Mouse (Mus musculus) hindlimb bud, embryonic 11.5 days (tissue): Measurements from ENCODE around the gene Grm8.
"Not testable (repeated sequence)": the region's sequence is repeated elsewhere in the genome, so short reads cannot be mapped to it uniquely, and the experiment has no call there.

ENCODE experiments used
- DNase-seq: peaks from one replicate; pipeline ENCODE4 v3.0.0-alpha.2; 2012; ENCODE audit warnings: low read depth, low spot score; ENCODE audit errors: extremely low spot score

The Grm8 gene

DNA sequence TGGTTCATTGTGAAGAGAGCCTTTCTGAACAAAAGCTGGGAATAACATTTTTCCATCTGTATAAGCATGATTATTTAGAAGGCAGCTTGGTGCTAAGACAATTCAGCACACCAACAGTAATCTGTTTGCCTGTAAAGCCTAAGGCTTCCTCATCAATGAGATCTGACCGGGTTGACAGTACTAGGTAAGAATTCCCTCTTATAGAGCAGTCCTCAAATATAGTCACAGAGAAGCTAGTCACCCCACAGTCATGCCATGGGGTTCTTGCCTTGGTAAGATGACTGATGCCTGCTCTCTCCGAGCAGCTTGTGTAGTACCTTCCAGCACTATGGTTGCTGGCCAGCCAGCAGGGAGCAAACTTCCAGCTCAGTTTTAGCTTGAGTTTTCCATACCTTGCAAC, 246.6 kb downstream of the Grm8 start:
- DNase-seq, result no peak

DNA sequence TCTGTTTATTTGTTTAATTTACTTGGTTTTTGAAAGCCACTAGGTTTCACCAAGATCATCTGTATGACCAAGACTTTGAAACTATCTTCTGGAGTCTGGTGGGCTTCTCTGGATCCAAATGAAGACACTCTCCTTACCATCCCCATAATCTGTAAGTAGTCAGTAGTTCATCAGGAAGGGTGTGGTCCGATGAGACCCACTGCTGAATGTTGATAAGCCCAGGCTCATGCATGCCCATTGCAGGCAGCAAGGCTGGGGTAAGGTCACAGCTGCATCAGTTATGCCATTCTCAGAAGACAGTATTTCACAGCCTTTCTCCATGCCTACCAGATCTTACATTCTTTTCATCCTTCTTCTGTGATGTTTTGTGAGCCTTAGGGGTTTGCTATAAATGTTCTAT, 247.1 kb downstream of the Grm8 start:
- DNase-seq, result no peak

DNA sequence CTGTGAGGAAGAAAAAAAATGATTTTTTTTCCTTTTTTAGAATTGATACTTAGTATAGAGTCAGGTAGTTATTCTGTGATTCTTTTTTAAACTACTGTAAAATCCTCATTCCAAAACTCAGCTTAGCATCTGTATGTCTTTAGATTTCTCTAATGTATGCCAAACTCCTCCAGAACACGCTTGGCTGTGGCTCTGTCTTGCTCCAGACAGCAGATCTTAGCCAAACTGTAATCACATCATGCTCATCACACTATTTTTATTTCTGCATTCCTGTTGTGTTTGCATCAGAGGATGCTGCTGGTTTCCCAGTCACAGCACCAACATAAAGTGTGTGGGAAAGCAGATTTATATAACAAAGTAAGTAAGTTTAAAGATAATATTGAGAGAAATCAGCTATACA, 249.2 kb downstream of the Grm8 start:
- no peak for DNase-seq

DNA sequence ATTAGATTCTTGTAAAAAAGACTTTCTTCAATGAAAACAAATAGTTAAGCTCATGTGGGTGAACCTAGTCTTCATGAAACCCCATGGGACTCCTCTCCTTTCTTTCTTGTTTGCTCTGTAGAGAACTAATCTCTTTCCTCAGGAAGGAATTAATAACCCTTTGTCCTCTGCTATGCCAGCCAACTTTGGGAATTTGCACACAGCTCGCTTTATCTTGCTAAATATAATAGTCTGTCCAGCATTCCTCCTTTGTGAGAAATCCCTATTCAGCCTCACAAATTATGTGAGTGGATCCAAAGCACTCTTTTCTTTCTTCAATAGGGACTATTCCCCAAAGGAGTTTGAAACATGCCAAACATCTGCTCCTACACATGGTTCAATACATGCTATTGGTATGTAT, 285.3 kb downstream of the Grm8 start:
- no peak for DNase-seq

DNA sequence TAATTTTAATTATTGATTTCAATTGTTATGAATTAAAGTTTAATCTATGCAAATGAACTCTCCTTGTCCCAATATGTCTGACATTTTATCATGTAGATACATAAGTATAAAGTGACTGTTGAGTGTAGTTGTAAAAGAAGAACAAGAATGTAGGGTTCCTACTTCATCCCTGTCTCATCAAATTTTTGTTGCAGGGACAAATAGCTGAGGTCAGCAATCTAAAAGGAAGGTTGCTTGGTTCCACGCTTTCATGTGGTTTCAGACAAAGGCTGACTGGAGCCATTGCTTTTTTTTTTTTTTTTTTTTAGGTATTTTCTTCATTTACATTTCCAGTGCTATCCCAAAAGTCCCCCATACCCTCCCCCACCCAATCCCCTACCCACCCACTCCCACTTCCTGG, 298.8 kb downstream of the Grm8 start:
- DNase-seq, result no peak

DNA sequence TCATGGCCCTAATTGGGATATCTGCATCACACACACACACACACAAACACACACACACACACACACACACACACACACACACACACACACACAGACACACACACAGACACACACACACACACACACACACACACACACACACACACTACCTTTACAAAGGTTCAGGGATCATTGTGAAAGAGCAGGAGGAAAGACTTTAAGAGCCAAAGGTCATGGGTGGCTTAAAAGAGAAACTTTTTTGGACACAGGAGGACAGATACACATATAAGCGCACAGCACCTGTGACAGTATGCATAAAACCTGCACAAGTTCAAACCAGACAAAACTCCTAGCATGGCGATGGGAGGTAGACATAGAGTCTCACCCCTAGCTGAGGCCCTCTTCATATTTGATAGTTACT, 315.2 kb downstream of the Grm8 start:
- not testable (repeated sequence) for DNase-seq

DNA sequence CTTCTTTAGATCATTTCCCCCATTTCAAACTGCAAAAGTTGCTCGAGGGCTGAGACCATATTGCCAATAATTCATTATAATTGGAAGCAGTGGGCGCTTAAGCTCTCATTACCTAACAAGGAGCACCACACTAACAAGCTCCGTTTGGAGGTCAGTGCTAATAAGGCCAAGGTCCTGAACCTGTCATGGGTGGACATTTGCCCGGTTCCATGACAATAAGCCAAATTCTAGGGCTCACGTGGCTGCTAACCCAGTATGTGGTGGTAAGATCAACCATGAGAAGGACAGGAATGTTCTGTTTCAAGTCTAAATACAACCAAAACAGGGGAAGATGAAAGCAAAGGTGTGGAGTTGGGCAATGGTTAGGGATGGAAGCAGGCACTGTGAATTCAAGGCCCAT, 322.2 kb downstream of the Grm8 start:
- peak; percentile 53 for DNase-seq

DNA sequence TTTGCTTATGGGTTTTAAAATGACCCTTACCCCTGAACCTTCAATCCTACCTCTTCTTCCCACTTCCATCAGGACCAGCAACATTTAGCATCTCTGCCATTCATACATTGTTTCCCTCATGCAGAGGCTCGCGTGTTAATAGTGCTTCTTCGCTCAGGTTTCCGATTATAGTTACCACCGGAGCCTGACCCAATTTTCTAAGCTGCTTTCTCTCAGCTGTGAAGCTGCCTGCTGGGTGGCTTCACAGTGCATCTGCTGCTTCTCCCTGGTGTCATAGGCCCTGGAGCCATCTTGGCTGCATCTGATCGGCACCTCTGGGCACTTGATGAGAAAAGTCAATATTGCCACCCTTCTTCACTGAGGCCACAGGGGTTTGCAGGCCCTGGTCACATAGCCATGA, 325.0 kb downstream of the Grm8 start:
- no peak for DNase-seq

DNA sequence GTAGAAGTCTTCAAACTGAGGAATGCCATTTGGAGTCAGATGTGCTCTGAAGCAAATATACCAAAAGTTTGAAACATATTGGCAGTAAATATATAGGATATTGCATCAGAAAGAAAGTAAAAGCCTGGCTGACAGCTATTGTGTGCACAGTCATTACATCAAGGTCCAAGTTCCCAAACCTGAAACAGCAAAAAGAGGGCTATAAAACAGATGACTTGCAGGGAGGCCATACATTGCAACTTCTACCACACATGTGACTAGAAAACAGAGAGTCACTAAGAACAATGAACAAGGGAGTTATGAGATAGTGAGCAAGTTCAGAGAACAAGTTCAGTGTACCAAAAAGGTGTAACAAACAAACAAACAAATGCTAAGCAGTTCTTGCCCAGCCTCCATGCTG, 328.2 kb downstream of the Grm8 start:
- no peak for DNase-seq

DNA sequence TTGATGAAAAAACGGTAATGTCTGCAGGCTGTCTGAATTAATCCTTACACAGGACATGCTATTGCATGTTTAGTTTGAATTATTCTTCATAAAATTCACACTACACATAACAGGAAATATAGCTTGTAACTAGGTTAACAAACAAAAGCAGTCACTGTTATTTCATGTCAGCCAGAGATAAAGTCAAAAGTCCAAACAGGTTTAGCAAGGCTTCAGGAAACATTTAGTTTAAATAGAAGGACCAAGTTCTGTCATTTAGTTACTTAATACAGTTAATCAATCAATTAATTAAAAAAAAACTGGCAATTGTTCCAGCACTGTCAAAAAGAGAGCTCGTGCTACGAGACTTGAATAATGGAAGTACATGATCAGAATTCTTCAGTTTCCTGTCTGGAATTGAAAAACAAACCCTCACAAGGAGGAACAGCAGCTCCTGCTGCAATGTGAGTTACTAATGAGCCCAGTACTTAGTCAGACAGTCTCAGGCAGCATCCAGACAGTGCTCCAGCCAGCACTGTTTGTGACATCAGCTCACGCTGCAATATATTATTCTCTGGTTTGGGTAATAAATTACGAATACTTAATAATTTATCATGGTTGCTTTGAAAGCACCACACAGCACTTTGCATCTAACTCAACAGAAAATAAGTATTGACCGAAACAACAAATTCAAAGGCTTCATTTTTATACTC, 334.0 kb downstream of the Grm8 start:
- no peak for DNase-seq

DNA sequence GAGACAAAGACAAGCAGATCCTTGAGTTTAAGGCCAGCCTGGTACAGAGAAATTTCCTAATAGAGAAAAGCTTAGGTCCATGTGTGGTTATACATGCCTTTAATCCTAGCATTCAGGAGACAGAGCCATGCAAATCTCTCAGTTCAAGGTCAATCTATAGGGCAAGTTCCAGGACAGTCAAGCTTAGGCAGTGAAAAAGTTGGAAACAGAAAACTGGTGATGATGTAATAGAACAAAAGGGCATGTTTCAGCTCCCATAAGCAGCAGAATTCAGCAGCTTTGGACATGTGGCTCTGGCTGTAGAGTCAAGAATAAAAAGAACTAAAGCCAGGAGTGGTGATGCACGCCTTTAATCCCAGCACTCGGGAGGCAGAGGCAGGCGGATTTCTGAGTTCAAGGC, 336.2 kb downstream of the Grm8 start:
- DNase-seq, result no peak

DNA sequence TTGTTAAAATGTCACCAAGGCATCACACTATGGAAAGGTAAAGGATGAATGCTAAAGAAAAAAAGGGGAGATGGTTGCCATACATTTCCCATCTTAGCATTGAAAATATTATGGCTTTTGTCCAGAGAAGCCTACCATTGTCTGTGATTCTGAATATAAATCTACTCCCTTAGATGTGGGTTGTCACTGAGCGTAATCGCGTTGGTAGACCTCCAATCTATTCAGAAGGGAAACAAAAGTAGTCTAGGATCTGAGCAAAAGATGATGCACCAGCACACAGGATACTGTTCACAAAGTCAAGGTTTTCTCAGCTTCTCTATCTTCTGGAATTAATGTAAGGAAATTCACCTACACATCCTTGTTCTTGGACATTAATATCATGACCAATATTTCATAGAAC, 345.4 kb downstream of the Grm8 start:
- no peak for DNase-seq

DNA sequence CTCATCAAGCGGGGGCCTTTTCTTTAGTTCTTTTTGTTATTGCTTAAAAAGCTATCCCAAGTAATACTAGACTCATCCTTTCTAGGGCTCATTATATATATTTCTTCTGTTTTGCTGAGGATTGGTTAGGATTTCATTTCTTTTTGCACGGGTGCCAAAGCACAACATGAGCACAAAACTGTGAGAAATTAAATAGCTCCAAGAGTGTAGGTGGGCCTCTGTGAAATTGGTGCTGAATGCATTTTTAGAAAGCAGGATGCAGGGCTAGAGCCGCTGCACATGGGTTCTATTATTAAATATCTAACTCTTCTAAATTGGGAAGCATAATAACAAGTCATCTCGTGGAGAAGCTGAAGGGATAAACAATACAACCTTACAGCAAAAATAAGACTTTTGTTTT, 345.8 kb downstream of the Grm8 start:
- no peak for DNase-seq

DNA sequence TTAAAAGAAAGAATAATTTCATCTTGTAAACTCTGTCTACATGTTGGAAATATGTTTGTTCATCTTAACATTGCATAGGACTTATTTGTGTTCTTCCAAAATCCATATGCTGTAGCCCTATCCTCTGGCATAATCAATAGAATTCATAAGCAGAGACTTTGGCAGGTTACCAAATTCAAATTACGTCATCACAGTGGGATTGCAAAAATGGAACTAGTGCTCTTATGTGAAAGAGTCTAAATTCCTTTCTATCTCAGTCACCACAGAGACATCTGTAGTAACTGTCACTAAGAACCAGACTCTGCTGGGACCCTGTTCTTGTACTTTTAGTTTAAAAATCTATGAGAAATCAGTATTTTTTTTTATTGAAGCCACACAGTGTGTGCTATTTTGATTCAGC, 352.7 kb downstream of the Grm8 start:
- DNase-seq, result no peak

DNA sequence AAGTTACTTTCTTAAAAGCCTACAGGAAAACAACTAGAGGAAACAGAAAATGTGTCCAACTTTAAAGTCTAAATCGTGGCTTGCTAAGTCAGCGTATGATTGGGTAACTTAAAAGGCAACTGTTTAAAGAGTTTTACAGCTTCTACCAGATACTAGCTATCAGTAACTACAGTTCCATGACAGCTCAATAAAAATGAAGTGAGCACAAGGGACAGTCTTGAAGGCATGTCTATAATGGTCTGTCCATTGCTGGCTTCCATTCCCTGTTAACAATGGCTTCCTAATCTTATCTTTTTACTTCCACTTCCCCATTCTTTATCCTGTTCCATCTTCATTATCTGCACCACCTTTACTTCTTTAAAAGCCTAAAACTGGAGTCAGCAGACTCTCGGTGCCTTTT, 353.6 kb downstream of the Grm8 start:
- no peak for DNase-seq

DNA sequence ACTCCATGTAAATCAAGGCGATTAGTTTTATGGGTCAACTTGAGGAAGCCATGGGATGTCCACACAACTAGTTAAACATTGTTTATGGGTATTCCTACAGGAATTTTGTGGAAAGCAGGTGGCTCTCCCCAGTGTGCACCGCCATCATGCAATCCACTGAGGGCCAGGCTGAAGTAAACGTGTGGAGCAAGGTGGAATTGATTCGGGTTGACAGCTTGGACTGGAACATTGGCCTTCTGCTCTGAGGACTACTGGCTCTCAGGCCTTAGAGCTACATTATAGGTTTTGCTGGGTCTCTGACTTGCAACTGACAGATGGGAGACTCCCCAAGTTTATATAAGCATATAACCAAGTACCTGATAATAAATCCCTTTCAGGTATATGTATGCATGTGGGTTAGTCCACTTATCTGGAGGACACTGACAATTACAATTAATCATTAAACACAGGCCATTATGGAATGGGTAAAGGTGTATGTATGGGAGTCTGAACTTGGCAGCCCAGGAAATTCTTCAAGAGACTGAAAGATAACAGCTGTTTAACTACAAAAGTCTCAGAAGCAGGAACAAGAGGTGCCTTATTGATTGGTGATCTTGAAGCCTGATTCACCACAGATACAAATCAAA, 359.2 kb downstream of the Grm8 start:
- no peak for DNase-seq

DNA sequence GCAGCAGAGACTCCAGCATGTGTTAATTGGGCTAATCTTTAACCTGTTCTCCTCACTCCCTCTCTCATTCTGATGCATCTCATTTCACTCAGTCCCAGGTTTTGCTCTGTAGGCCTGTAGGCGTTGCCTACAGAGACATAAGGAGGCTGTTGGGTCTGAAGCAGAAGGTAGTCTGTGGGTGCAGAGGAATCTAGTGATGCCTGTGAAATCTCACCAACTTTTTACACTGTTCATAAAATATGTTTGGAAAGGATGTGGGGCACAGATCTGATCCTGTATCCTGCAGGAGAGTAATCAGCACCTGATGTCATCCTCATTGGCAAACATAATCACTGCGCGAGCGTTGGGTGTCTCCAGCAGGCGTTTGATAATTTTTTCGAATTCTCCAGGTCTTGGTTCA, 372.9 kb downstream of the Grm8 start:
- DNase-seq, result no peak

DNA sequence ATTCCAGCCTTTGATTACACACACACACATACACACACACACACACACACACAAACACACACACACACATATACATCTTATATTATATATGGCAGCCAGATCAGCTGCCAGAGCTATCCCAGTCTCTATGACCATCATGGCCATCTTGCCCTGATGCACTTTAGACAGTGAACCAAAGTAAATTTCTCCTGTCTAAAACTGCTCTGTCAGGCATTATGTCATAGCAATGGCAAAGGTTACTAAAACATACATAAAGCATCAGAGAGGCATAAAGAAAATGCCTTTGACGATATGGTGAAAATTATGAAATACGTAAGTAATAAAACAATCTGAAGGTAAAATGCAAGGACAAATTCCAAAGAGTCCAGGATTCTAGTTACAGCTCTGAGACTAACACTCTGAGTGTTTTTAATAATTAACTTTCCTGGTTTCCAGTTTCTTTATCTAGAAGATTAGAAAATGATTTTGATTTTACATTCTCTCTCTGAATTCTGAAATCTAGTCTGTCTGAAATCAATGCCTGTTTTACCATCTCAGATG, 381.6 kb downstream of the Grm8 start:
- DNase-seq, result no peak

DNA sequence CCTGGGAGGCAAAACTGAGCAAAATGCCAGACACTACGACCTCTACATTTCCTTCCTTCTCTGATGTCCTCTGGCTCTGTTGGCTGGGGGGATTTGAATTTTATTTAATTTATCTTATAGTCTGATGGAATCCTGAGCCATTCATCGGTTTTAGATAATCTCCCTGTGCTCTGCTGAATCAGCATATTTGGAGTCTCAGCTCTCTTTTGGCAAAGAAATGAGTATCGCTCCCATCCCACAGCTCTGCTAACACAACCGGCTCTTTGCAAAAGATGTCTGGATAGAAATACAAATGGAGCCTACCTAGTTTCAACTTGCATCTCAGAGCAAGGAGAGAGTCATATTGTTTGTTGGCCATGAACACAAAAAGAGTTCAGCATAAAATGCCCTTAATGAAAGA, 388.5 kb downstream of the Grm8 start:
- DNase-seq, result no peak

DNA sequence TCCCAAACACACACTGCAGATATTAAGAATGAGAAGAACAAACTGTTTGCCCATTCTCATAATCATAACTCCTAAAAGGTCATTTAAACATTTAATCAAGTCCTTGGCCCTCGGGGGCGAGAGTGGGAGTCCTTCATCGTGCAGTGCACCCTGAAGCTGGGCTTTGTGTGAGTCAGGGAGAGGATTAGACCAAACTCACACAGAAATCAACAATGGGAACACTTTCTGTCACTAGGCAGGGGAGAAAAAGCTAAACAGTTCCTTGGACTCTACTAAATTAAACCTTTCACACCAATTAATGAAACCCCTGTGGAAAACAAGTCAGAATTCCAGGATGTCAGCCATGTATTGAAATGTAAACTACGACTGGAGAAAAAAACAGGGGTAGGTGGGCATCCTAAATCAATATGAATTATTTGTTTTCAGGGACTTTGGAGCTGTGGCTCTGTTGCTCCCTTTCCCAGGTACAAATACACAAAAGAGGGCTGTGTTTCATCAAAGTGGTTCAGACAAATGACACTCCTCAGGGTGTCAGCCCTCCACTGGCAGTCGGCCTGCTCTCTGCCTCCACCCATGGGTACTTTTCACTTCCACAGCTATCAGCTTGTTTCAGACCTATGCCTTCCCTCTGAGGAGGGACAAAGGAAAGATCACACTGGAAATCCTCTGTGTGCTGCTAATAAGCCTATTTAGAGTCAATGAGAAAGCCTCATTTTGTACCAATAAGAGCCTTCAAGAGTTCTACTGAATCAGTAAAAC, 389.1 kb downstream of the Grm8 start:
- no peak for DNase-seq

DNA sequence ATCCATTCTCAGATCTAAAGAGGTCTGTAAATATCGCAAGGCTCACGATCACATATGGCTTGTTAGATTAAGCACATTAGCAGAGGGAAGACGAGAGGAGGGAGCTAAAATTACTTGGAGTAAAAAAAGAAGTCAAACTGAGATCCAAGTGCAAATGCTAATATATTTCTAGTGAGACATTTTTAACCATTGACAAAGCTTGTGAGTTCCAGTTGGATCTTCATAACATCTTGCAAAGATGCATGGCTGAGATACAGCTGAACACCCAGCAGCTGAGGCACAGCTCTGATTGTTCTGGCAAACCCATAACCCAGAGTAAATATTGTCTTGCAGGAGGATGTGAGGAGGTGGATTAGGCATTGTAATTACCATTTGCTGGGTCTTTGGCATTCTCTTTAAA, 445.6 kb downstream of the Grm8 start:
- no peak for DNase-seq

DNA sequence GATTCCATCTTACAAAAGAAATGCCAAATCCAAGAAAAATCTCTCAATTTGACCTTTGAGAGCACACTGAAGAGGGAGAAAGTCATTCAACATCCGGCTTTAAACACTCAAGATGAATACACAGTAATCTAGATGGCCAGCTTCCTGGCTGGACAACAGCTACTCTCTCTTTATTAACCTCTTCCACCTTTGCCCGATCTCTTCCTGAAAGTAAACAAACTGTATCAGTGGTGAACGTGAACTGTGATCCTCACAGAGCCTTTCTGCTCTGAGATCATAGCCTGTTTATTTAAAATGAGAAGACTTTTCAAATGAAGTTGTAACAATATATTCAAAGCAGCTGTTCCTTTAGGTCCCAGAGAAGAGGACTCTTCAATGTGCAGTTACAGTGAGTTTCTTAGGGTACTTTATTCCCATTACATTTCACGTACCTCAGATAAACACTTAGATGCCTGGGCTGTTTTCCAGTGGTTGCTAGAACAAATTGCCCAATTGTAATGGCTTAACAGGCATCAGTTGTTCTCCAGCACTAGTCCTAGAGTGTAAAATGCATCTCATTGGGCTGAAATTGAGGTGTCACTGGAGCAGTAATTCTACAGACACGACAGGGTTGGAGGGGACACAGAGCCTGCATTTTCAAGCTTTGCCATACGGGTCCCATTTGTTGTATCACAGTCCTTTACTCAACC, 473.1 kb downstream of the Grm8 start:
- no peak for DNase-seq
